Mouse (Mus musculus) hindbrain, embryonic 11.5 days (tissue): ENCODE data around the gene Hpn. TPM values are rescaled to one million over a fixed set of nuclear protein-coding genes. Genes with fewer than 3 reads are reported as not detected.

Experiments
- ATAC-seq: fragments of 200-750 bp; cut with Nextera tagmentation; 2 replicates; pipeline ENCODE4 v1.8.0; 2017; ENCODE audit warnings: mild to moderate bottlenecking, moderate TSS enrichment, moderate library complexity; ENCODE audit not compliant: low FRiP score
- DNase-seq: peaks from one replicate; pipeline ENCODE4 v3.0.0-alpha.2; 2015; ENCODE audit warnings: low spot score
- H3K27ac ChIP-seq: fragments of 300-500 bp; sonication (generic); 2 replicates; pipeline ENCODE4 v1.5.1; 2014; ENCODE audit warnings: mild to moderate bottlenecking, low read depth, low read length
- H3K27me3 ChIP-seq: fragments of 300-500 bp; sonication (generic); 2 replicates; pipeline ENCODE4 v1.6.1; 2014; ENCODE audit warnings: mild to moderate bottlenecking, low read length, moderate library complexity, mixed read lengths; ENCODE audit not compliant: control insufficient read depth, insufficient read depth
- H3K36me3 ChIP-seq: fragments of 300-500 bp; sonication (generic); 2 replicates; pipeline ENCODE4 v1.6.1; 2014; ENCODE audit warnings: mild to moderate bottlenecking, low read length, moderate library complexity, mixed read lengths; ENCODE audit not compliant: control insufficient read depth, insufficient read depth
- H3K4me1 ChIP-seq: fragments of 300-500 bp; sonication (generic); replicated peaks from 2 replicates; pipeline ENCODE4 v1.6.1; 2014; ENCODE audit warnings: low read length, mixed read lengths; ENCODE audit not compliant: control insufficient read depth, insufficient read depth
- H3K4me2 ChIP-seq: fragments of 300-500 bp; sonication (generic); replicated peaks from 2 replicates; pipeline ENCODE4 v1.6.1; 2014; ENCODE audit warnings: mild to moderate bottlenecking, low read depth, low read length
- H3K4me3 ChIP-seq: fragments of 300-500 bp; sonication (generic); 2 replicates; pipeline ENCODE4 v1.5.1; 2014; ENCODE audit warnings: low read depth, low read length
- H3K9ac ChIP-seq: fragments of 300-500 bp; sonication (generic); 2 replicates; pipeline ENCODE4 v1.6.1; 2014; ENCODE audit warnings: low read depth, low read length
- H3K9me3 ChIP-seq: fragments of 300-500 bp; sonication (generic); 2 replicates; pipeline ENCODE4 v1.6.1; 2016; ENCODE audit warnings: low read length; ENCODE audit not compliant: control insufficient read depth
- WGBS: fragments of 180-500 bp; shearing (Covaris S2); extraction: QIAGEN DNeasy Blood & Tissue Kit; methylation state at CpG from one replicate; pipeline ENCODE4 v1.1.7; 2014; 5-methylcytosine and 5-hydroxymethylcytosine counted together
- polyA plus RNA-seq: library from polyadenylated mRNA; unstranded; fragments of >200 nt; fragmentation: Nextera tagmentation; extraction: Ambion mirVana; gene quantifications from 2 replicates; pipeline ENCODE4 v1.2.1, GENCODE M21; 2014

Gene Hpn
- polyA plus RNA-seq, 1 experiment from 2014 or later: 0.56 TPM

DNA sequence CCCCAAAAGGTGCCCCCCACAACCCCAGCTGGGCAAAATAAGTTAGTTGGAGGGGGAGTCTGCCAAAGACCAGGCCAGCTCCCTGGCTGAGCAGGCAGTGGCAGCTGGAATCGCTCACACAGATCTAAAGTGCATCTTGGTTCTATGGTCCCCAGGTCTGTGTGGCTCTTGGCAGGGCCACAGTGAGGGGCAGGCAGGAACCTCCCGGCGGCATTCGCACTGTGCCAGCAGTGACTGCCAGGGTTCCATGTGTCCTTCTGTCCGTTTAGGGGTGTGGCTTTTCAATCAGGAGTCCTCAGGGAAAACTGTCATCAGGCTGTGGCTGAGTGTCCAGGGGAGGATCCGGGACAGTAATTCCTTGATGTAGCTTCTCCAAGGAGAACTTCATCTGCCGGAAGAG, 15.1 kb upstream of the Hpn start:
- DNase-seq: no peak
- 96% methylated on average over 7 of the region's 7 CpGs for WGBS

DNA sequence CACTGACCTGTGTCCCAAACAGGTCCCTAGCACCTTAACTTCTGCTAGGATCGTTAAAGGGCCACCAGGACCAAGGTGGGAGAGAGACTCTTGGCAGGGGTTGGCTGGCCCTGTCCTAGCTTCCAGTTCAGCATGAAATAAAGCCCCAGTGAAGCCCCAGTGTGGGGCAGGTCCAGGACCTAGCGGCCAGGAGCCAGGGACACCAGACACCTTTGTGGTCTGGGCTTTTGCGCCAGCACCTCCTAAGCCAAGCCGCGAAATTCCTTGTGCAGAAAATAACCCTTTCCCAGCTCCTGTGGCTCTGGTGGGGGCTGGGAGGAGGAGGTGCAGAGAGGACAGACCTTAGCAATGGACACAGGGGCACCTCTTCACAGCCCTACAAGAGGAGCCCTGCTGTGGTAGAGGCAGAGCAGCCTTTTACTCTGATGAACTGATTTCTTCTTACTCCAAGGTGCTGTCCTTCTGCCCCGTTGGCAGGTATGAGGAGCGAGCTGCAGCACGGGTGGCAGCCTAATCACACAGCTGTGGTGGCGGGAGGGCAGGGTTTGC, 13.1 kb upstream of the Hpn start:
- Histone ChIP-seq H3K9me3 (no peaks in the 10 kb centered on the region), H3K9ac (no peak overlapping the region), H3K4me2 (no peak overlapping the region), H3K27ac (no peak overlapping the region), H3K4me3 (no peak overlapping the region), H3K27me3 (peaks cover 33% of the 10 kb centered on the region), H3K4me1 (no peaks in the 10 kb centered on the region), H3K36me3 (peaks cover 23% of the 10 kb centered on the region)
- 68% methylated on average over 9 of the region's 9 CpGs for WGBS
- ATAC-seq (peak; percentile 6; the same call in 1 of the 2 replicates), DNase-seq (no peak)

More for the DNA sequence above, 15.1 kb upstream of the Hpn start:
- Histone ChIP-seq H3K4me3 (no peak overlapping the region), H3K4me1 (no peaks in the 10 kb centered on the region), H3K36me3 (peaks cover 34% of the 10 kb centered on the region), H3K9ac (no peak overlapping the region), H3K27me3 (peaks cover 28% of the 10 kb centered on the region), H3K27ac (no peak overlapping the region), H3K9me3 (no peaks in the 10 kb centered on the region), H3K4me2 (no peak overlapping the region)
- ATAC-seq: no peak

DNA sequence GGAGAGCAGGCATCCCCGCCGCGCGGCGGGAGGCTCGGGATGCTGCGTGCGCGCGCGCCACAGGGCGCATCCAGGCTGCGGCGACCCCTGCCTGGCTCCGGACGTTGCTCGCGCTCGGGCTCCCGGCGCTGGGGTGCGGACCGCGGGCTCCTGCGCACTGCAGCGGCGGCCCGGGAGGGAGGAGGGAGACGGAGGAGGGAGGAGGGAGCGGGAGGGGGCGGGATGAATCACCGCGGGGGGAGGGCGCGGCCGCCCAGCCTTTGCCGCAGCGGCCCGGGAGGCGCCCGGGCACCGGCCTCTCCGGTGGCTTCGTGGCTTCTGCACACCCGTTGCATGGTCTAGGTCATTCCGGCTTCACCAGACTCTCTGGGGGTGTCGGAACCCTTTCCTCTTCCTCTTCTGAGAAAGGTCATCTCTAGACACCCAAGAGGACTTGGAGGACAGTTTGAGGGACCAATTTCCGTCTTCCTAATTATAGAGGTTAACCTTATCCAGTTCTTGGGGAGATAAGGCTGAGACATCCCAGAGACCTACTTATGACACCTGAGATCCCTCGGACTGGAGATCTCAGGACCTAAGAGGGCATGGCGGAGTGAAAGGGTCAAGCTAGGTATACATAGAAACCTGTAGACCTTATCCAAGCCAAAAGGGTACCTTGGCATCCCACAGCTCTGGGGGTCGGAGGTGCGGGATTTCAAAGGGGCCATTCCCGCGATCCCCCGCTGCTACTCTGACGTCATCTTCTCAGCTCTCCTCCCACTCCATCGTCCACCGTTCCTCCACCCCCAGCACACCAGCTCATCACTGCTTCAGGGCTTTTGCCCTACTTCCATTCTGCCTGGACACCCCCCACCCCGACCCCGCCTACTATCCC, 12.0 kb upstream of the Hpn start, which contains the start of gene Scn1b:
TSS of gene Scn1b (minus strand) at position 153 of the 874 bp plus-strand sequence.
- Histone ChIP-seq H3K9ac (peak within 1 kb of the TSS; percentile 47; the same call in 1 of the 2 replicates), H3K9me3 (no peaks in the 10 kb centered on the region), H3K4me1 (no peaks in the 10 kb centered on the region), H3K4me3 (peak within 1 kb of the TSS; percentile 48), H3K27ac (no peak within 1 kb of the TSS), H3K36me3 (peaks cover 12% of the 10 kb centered on the region), H3K4me2 (peak within 1 kb of the TSS; percentile 92), H3K27me3 (peaks cover 33% of the 10 kb centered on the region)
- ATAC-seq: peak; percentile 48; the same call in 1 of the 2 replicates
- peak; percentile 41 for DNase-seq
- WGBS: 4% methylated on average over 34 of the region's 60 CpGs

DNA sequence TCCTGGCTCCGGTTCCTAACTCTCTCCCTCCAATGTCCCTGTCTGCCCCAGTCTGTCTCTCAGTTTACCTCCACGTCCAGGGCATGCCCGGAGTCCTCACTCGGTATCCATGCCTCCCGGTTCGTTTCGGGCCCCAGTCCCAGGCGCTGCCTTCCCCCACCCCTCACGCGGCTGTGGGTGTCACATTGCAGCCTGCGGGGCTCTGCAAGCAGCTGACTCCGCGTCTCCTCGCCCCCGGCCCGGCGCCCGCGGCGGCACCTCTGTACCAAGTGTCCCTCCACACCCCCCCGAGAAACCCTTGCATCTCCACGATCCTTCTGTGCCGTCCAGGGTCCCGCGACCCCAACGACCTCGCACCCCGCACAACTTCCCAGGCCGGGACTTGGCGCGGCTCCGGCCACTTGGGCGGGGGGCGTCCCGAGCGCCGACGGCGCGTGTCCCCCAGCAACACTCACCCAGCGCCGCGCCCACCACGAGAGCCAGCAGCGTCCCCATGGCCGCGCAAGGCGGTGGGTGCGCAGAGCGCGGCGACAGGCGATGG, 11.2 kb upstream of the Hpn start:
- DNase-seq: peak; percentile 30
- no peak; the same call in 1 of the 2 replicates for ATAC-seq
- no peak overlapping the region for H3K27ac ChIP-seq
- peak overlapping the region; percentile 48 for H3K4me3 ChIP-seq
- peak overlapping the region; percentile 47; the same call in 1 of the 2 replicates for H3K9ac ChIP-seq
- peaks cover 33% of the 10 kb centered on the region for H3K27me3 ChIP-seq
- peak overlapping the region; percentile 92 for H3K4me2 ChIP-seq
- peaks cover 11% of the 10 kb centered on the region for H3K36me3 ChIP-seq
- H3K4me1 ChIP-seq: no peaks in the 10 kb centered on the region
- no peaks in the 10 kb centered on the region for H3K9me3 ChIP-seq
- WGBS: under 1% methylated on average over 52 of the region's 53 CpGs

DNA sequence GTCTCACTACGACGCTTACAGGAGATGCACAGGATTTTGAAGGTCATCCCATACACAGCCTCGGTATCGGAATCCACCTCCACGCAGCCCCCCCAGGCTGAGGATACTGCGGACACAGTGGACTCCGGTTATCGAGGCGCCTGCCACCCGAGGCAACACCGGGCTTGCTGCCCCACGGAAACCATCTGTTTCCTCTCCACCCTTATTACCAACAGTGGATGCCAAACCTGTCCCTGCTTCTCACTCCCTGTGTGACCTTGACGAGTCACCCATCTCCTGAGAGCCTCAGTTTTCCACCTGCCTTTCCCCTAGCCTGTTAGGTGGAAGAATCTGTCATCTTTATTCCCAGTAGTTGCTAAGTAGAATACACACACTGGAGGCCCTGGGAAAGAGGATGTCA, 10.0 kb upstream of the Hpn start:
- no peaks in the 10 kb centered on the region for H3K9me3 ChIP-seq
- H3K4me3 ChIP-seq: no peak overlapping the region
- no peaks in the 10 kb centered on the region for H3K4me1 ChIP-seq
- no peak overlapping the region for H3K4me2 ChIP-seq
- ATAC-seq (no peak), DNase-seq (no peak)
- no peak overlapping the region for H3K9ac ChIP-seq
- no peak overlapping the region for H3K27ac ChIP-seq
- H3K36me3 ChIP-seq: peaks cover 8% of the 10 kb centered on the region
- 84% methylated on average over 13 of the region's 13 CpGs for WGBS
- peaks cover 33% of the 10 kb centered on the region for H3K27me3 ChIP-seq

DNA sequence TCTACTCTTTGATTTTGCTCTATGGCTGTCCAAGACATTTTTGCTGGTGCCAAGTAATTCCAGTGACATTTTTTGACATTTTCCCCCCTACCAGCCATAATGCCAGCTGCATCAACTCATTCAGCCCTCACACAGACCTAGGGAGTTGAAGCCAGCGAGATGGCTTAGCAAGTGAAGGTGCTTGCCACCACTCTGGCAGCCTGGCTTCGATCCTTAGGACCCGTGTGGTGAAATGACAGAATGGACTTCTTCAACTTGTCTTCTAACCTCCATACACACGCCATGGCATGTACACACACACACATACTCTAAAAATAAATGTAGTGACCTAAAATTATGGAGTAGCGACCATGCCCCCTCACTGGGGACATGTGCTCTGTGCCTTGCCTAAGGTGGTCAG, 9.3 kb upstream of the Hpn start:
- Histone ChIP-seq H3K9me3 (no peaks in the 10 kb centered on the region), H3K4me3 (no peak overlapping the region), H3K9ac (no peak overlapping the region), H3K27ac (no peak overlapping the region), H3K36me3 (0 out of 2 replicates have a peak, but pooled peaks cover under 1% of the 10 kb centered on the region), H3K27me3 (peaks cover 33% of the 10 kb centered on the region), H3K4me1 (no peaks in the 10 kb centered on the region), H3K4me2 (no peak overlapping the region)
- no peak for ATAC-seq
- WGBS: 83% methylated on average over 5 of the region's 5 CpGs
- DNase-seq: no peak

DNA sequence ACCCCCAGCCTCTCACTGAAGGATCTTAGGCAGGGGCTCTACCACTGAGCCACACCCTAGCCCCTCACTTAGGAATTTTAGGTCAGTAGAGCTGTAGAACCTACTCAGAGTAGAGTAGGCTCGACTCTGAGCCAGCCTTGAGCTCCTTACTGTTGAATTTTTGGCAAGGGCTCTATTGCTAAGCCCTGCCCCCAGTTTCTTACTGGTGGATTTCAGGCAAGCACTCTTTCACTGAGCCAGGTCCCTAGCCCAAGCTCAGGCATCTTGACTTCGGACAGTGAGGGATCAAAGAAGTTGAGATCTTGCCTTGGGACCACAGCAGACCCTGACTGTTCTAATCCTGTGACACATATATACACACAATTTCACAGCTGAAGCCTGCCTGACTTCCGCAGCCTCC, 8.6 kb upstream of the Hpn start:
- ATAC-seq: no peak
- Histone ChIP-seq H3K27me3 (peaks cover 33% of the 10 kb centered on the region), H3K36me3 (no peaks in the 10 kb centered on the region), H3K4me3 (no peak overlapping the region), H3K4me2 (no peak overlapping the region), H3K27ac (no peak overlapping the region), H3K9me3 (no peaks in the 10 kb centered on the region), H3K4me1 (no peaks in the 10 kb centered on the region), H3K9ac (no peak overlapping the region)
- WGBS: 85% methylated on average over 3 of the region's 3 CpGs
- DNase-seq: no peak

DNA sequence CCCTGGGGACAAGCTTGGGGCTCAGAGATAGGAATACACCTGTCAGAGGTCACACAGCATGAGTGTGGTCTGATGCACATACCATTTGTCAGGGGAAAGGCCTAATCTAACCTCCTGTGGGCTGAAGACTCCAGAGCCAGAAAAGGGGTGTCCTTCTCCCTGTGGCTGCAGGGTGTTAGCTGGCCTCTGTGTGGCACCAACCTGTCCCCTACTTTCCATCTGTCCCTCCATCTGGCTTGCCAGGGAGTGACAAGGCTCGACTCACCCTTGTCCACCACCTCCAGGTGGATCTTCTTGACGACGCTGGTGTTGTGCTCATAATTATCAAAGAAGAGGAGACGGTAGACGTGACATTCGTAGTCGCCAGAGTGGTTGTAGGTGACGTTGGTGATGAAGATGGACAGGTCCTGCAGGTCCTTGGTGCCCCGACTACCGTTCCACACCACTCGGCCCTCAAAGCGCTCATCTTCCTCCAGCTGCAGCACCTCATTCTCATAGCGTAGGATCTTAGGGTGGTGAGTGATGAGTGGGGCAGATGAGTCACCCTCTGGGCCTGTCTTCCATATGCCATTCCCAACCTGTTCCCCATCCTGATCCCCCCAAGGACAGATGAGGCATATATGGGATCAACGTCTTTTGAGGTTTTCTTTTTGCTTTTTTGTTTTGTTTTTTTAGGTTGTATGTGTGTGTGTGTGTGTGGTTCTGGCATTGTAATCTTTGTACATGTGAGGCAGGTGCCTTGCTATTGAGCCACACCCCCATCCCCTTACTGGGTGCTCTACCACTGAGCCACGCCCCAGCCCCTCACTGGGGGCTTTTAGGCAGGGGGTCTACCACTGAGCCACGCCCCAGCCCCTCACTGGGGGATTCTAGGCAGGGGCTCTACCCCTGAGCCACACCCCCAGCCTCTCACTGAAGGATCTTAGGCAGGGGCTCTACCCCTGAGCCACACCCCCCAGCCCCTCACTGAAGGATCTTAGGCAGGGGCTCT, 7.8 kb upstream of the Hpn start:
- no peak overlapping the region for H3K27ac ChIP-seq
- H3K9me3 ChIP-seq: no peaks in the 10 kb centered on the region
- DNase-seq (no peak), ATAC-seq (no peak)
- H3K9ac ChIP-seq: no peak overlapping the region
- 91% methylated on average over 14 of the region's 16 CpGs for WGBS
- H3K4me1 ChIP-seq: no peaks in the 10 kb centered on the region
- H3K4me2 ChIP-seq: no peak overlapping the region
- no peak overlapping the region for H3K4me3 ChIP-seq
- no peaks in the 10 kb centered on the region for H3K36me3 ChIP-seq
- peaks cover 28% of the 10 kb centered on the region for H3K27me3 ChIP-seq
